Mouse (Mus musculus): ENCODE measurements around the gene Ipmk.

DNA sequence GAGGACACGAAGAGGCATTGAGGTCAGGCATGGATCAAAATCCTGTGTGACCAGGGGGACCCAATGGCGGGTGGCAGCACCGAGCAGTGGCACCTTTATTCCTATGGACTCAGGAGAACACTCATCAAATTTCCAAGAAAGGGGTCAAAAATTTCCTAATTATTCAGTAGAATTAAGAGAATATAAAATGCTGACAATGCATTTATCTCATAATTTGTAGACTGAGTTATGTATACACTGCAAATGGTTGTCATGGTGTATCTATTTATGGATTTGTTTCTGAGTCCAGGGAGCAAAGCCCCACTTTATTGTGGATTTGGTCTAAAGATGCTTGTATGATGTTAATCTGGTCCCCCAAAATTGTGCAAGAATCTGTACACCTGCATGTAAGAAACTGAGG is 120.8 kb downstream of the Ipmk start:
- TF ChIP-seq GATA1 (IDR thresholded peaks at IDR 0.05; ENCODE audit: low read length) (no peak), TAL1 (IDR thresholded peaks at IDR 0.05; ENCODE audit: low read length) (no peak)
